Mouse (Mus musculus) MEL (cell line): ENCODE data around the gene Ppa1. TPM values are rescaled to one million over a fixed set of nuclear protein-coding genes. Genes with fewer than 3 reads are reported as not detected.

Experiments
- DNase-seq: peaks from one replicate; pipeline ENCODE4 v3.0.0; 2011; ENCODE audit warnings: low read depth, low spot score
- H3K27ac ChIP-seq: 2 replicates; pipeline ENCODE4 v1.5.1; 2012; ENCODE audit warnings: low read depth, mild to moderate bottlenecking, control low read depth, low read length, moderate library complexity; ENCODE audit not compliant: control insufficient read depth
- H3K27me3 ChIP-seq, 2 experiments: fragments of 150-350 bp in 1 of 2; sonication (generic) in 1 of 2; 2 replicates each; pipeline ENCODE4 v1.6.1; 2012; ENCODE audit warnings: low read length in 2 of 2, mild to moderate bottlenecking in 2 of 2, improper control_type of control experiment in 1 of 2, moderate library complexity in 1 of 2; ENCODE audit not compliant: insufficient read depth in 2 of 2, control insufficient read depth in 1 of 2
- H3K36me3 ChIP-seq, 2 experiments: 2 replicates each; pipeline ENCODE4 v1.6.1; 2012 to 2014; ENCODE audit warnings: low read length in 2 of 2, improper control_type of control experiment in 1 of 2, inconsistent platforms in 1 of 2, mild to moderate bottlenecking in 1 of 2; ENCODE audit not compliant: insufficient read depth in 2 of 2, control insufficient read depth in 1 of 2
- H3K4me1 ChIP-seq, 2 experiments: fragments of 150-350 bp in 1 of 2; sonication (generic) in 1 of 2; 2 replicates each; pipeline ENCODE4 v1.6.1; 2012; ENCODE audit warnings: low read length in 2 of 2, improper control_type of control experiment in 1 of 2, mild to moderate bottlenecking in 1 of 2; ENCODE audit not compliant: insufficient read depth in 2 of 2, control insufficient read depth in 1 of 2
- H3K4me3 ChIP-seq, 2 experiments: fragments of 150-350 bp in 1 of 2; sonication (generic) in 1 of 2; 2 replicates each; pipeline ENCODE4 v1.5.1; 2012; ENCODE audit warnings: low read depth in 2 of 2, low read length in 2 of 2, mild to moderate bottlenecking in 2 of 2, moderate library complexity in 2 of 2, control low read depth in 1 of 2, improper control_type of control experiment in 1 of 2; ENCODE audit not compliant: control insufficient read depth in 1 of 2, insufficient read depth in 1 of 2
- H3K79me2 ChIP-seq: 2 replicates; pipeline ENCODE4 v1.6.1; 2012; ENCODE audit warnings: mild to moderate bottlenecking, low read length, moderate library complexity; ENCODE audit not compliant: control insufficient read depth, poor library complexity, insufficient read depth
- H3K9ac ChIP-seq: 2 replicates; pipeline ENCODE4 v1.6.1; 2012; ENCODE audit warnings: low read depth, mild to moderate bottlenecking, control low read depth, low read length, moderate library complexity; ENCODE audit not compliant: control insufficient read depth, poor library complexity, severe bottlenecking
- H3K9me3 ChIP-seq: fragments of 150-350 bp; sonication (generic); replicated peaks from 2 replicates; pipeline ENCODE4 v1.6.1; 2012; ENCODE audit warnings: mild to moderate bottlenecking, low read length, improper control_type of control experiment, moderate library complexity; ENCODE audit not compliant: insufficient read depth
- BHLHE40 ChIP-seq: IDR thresholded peaks from 2 replicates; pipeline ENCODE4 v1.6.1; 2012; ENCODE audit warnings: low read depth, mild to moderate bottlenecking, inconsistent platforms, low read length, improper control_type of control experiment, borderline replicate concordance
- CHD1 ChIP-seq: IDR thresholded peaks from 2 replicates; pipeline ENCODE4 v1.6.1; 2012; ENCODE audit warnings: low read depth, mild to moderate bottlenecking, inconsistent platforms, low read length, improper control_type of control experiment
- CTCF ChIP-seq, 3 experiments: IDR thresholded peaks in 2 of 3; conservative IDR thresholded peaks in 1 of 3; 2 replicates each; pipeline ENCODE4 v1.5.1; 2011 to 2012; ENCODE audit warnings: low read length in 3 of 3, low read depth in 2 of 3, mild to moderate bottlenecking in 2 of 3, improper control_type of control experiment in 1 of 3, inconsistent platforms in 1 of 3, mixed read lengths in 1 of 3, moderate library complexity in 1 of 3; ENCODE audit not compliant: control insufficient read depth in 1 of 3, insufficient read depth in 1 of 3, poor library complexity in 1 of 3, severe bottlenecking in 1 of 3
- EP300 ChIP-seq, 2 experiments: IDR thresholded peaks; 2 replicates each; pipeline ENCODE4 v1.6.1; 2011; ENCODE audit warnings: improper control_type of control experiment in 2 of 2, low read length in 2 of 2, low read depth in 1 of 2, mild to moderate bottlenecking in 1 of 2
- GATA1 ChIP-seq: IDR thresholded peaks from 2 replicates; pipeline ENCODE4 v1.6.1; 2011; ENCODE audit warnings: low read depth, low read length, improper control_type of control experiment
- KAT2A ChIP-seq: conservative IDR thresholded peaks from 2 replicates; pipeline ENCODE4 v1.6.1; 2012; ENCODE audit warnings: low read depth, low read length, improper control_type of control experiment, inconsistent platforms
- MAFK ChIP-seq: IDR thresholded peaks from 2 replicates; pipeline ENCODE4 v1.6.1; 2011; ENCODE audit warnings: low read depth, mild to moderate bottlenecking, low read length, improper control_type of control experiment, borderline replicate concordance
- MAZ ChIP-seq: IDR thresholded peaks from 2 replicates; pipeline ENCODE4 v1.6.1; 2012; ENCODE audit warnings: low read depth, mild to moderate bottlenecking, inconsistent platforms, low read length, improper control_type of control experiment
- MEF2A ChIP-seq: IDR thresholded peaks from 2 replicates; pipeline ENCODE4 v1.6.1; 2014; ENCODE audit warnings: low read depth, mild to moderate bottlenecking, inconsistent platforms, low read length, improper control_type of control experiment; ENCODE audit not compliant: poor library complexity, insufficient replicate concordance, severe bottlenecking; ENCODE audit errors: extremely low read depth
- MYB ChIP-seq: IDR thresholded peaks from 2 replicates; pipeline ENCODE4 v1.6.1; 2011; ENCODE audit warnings: mild to moderate bottlenecking, low read depth, low read length, improper control_type of control experiment
- MYC ChIP-seq: IDR thresholded peaks from 2 replicates; pipeline ENCODE4 v1.6.1; 2011; ENCODE audit warnings: low read depth, mild to moderate bottlenecking, low read length, improper control_type of control experiment, moderate library complexity
- NELFE ChIP-seq: IDR thresholded peaks from 2 replicates; pipeline ENCODE4 v1.6.1; 2011; ENCODE audit warnings: low read depth, low read length, improper control_type of control experiment
- NRF1 ChIP-seq: IDR thresholded peaks from 2 replicates; pipeline ENCODE4 v1.6.1; 2014; ENCODE audit warnings: low read depth, mild to moderate bottlenecking, inconsistent platforms, low read length, improper control_type of control experiment, moderate library complexity; ENCODE audit not compliant: poor library complexity, insufficient read depth, severe bottlenecking
- POLR2A ChIP-seq, 2 experiments: IDR thresholded peaks; 2 replicates each; pipeline ENCODE4 v1.6.1; 2011 to 2012; ENCODE audit warnings: low read length in 2 of 2, mild to moderate bottlenecking in 2 of 2, control low read depth in 1 of 2, improper control_type of control experiment in 1 of 2, low read depth in 1 of 2, moderate library complexity in 1 of 2; ENCODE audit not compliant: control insufficient read depth in 1 of 2, insufficient read depth in 1 of 2, poor library complexity in 1 of 2
- POLR2AphosphoS5 ChIP-seq: IDR thresholded peaks from 2 replicates; pipeline ENCODE4 v1.6.1; 2012; ENCODE audit warnings: low read depth, borderline replicate concordance, mild to moderate bottlenecking, inconsistent platforms, low read length, moderate library complexity, mixed read lengths
- SIN3A ChIP-seq: IDR thresholded peaks from 2 replicates; pipeline ENCODE4 v1.6.1; 2012; ENCODE audit warnings: low read length, improper control_type of control experiment, inconsistent platforms
- TAL1 ChIP-seq: IDR thresholded peaks from 2 replicates; pipeline ENCODE4 v1.6.1; 2012; ENCODE audit warnings: mild to moderate bottlenecking, inconsistent platforms, low read length, moderate library complexity, mixed read lengths
- TBP ChIP-seq: IDR thresholded peaks from 2 replicates; pipeline ENCODE4 v1.8.0; 2011; ENCODE audit warnings: low read depth, low read length, improper control_type of control experiment
- TCF12 ChIP-seq: IDR thresholded peaks from 2 replicates; pipeline ENCODE4 v1.6.1; 2014; ENCODE audit warnings: low read depth, mild to moderate bottlenecking, inconsistent platforms, low read length, improper control_type of control experiment, moderate library complexity
- USF1 ChIP-seq: IDR thresholded peaks from 2 replicates; pipeline ENCODE4 v1.6.1; 2014; ENCODE audit warnings: low read depth, mild to moderate bottlenecking, inconsistent platforms, low read length, improper control_type of control experiment, moderate library complexity
- USF2 ChIP-seq, 2 experiments: IDR thresholded peaks; 2 replicates each; pipeline ENCODE4 v1.6.1; 2011 to 2012; ENCODE audit warnings: improper control_type of control experiment in 2 of 2, low read length in 2 of 2, borderline replicate concordance in 1 of 2, inconsistent platforms in 1 of 2, low read depth in 1 of 2, mild to moderate bottlenecking in 1 of 2; ENCODE audit not compliant: insufficient read depth in 1 of 2
- ZC3H11A ChIP-seq: IDR thresholded peaks from 2 replicates; pipeline ENCODE4 v1.6.1; 2012; ENCODE audit warnings: low read depth, mild to moderate bottlenecking, inconsistent platforms, low read length, improper control_type of control experiment
- polyA plus RNA-seq, 2 experiments: library from polyadenylated mRNA; stranded (reverse) in 1 of 2; unstranded in 1 of 2; fragments of >175 nt in 1 of 2; fragments of >200 nt in 1 of 2; gene quantifications; 2 replicates each; pipeline versions ENCODE4 v1.2.1 to v1.2.4; 2012; ENCODE audit warnings: low replicate concordance in 2 of 2, low read depth in 1 of 2; ENCODE audit not compliant: insufficient read length in 2 of 2, insufficient read depth in 1 of 2, missing spikeins in 1 of 2
- total RNA-seq: library from RNA; depleted of rRNA; stranded (reverse); fragments of 300-350 nt; gene quantifications from 2 replicates; pipeline ENCODE4 v1.2.3, GENCODE M21; 2012

Gene Ppa1
- total and polyA plus RNA-seq, 3 experiments: 197 to 201 TPM; not detected in 1

DNA sequence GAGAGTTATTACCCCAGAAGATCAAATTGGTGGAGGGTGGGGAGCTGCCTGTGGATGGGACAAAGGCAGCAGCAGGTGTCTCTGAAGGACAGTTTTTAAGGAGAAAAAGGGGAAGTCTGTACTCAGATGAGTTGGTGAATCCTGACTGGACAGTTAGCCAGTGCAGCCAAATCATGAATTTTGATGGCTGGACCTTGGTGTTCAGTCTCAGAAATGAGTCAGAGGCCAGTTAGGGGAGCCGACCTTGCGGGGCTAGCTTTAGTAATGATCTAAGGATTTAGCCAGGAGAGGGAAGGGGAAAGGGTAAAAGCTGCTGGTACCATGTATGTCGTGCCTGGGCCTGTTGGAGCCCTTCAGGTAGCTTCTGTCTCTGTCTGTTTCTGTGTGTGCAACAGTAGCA, 65.2 kb downstream of the Ppa1 start:
- no peak for TF ChIP-seq TCF12
- no peak for TF ChIP-seq EP300 (IDR thresholded peaks at IDR 0.05; ENCODE audit: low read depth in 1 of 2, low read length in 2 of 2)
- no peak for TF ChIP-seq USF2 (IDR thresholded peaks at IDR 0.05; ENCODE audit: borderline replicate concordance in 1 of 2, insufficient read depth in 1 of 2, low read depth in 1 of 2, low read length in 2 of 2)
- TF ChIP-seq KAT2A: no peak
- peaks cover 1 to 11% of the 10 kb centered on the region in 2 experiments for H3K4me1 ChIP-seq
- no peaks in the 10 kb centered on the region; the same call in 1 of the 2 replicates for H3K79me2 ChIP-seq
- H3K36me3 ChIP-seq: no peaks in the 10 kb centered on the region
- H3K27me3 ChIP-seq: no peaks in the 10 kb centered on the region
- no peak for DNase-seq
- no peak overlapping the region for H3K4me3 ChIP-seq
- H3K27ac ChIP-seq: no peak overlapping the region
- H3K9me3 ChIP-seq: no peaks in the 10 kb centered on the region
- no peak overlapping the region for H3K9ac ChIP-seq

DNA sequence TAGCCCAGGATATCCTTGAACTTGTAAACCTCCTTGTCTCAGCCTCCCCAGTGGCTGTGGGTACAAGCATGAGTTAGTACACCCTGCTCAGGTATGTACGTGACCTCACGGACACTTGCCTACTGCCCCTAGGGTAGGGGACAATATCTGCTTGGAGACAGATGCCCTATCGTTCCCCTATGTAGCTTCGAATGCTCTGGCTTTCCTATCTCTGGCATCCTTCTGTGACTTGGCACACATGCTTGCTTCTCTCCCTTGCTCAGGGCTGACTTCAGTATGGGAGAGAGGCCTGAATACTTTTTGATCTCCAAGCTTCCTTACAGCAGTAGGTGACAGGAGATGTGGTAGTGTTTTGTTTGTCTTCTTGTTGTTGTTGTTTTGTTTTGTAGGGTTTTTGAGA, 65.8 kb downstream of the Ppa1 start:
- Histone ChIP-seq H3K9me3 (no peaks in the 10 kb centered on the region), H3K4me1 (peaks cover 1 to 11% of the 10 kb centered on the region in 2 experiments), H3K27me3 (no peaks in the 10 kb centered on the region), H3K4me3 (no peak overlapping the region), H3K36me3 (no peaks in the 10 kb centered on the region), H3K79me2 (no peaks in the 10 kb centered on the region; the same call in 1 of the 2 replicates), H3K27ac (no peak overlapping the region), H3K9ac (no peak overlapping the region)
- TF ChIP-seq TCF12 (peak; percentile 83; the same call in 1 of the 2 replicates), BHLHE40 (no peak), GATA1 (peak; percentile 74), SIN3A (no peak), TAL1 (peak; percentile 74), ZC3H11A (no peak), EP300 (IDR thresholded peaks at IDR 0.05; ENCODE audit: low read depth in 1 of 2, low read length in 2 of 2) (peak; percentile 55 to 66), MAZ (no peak)
- DNase-seq: peak; percentile 60

DNA sequence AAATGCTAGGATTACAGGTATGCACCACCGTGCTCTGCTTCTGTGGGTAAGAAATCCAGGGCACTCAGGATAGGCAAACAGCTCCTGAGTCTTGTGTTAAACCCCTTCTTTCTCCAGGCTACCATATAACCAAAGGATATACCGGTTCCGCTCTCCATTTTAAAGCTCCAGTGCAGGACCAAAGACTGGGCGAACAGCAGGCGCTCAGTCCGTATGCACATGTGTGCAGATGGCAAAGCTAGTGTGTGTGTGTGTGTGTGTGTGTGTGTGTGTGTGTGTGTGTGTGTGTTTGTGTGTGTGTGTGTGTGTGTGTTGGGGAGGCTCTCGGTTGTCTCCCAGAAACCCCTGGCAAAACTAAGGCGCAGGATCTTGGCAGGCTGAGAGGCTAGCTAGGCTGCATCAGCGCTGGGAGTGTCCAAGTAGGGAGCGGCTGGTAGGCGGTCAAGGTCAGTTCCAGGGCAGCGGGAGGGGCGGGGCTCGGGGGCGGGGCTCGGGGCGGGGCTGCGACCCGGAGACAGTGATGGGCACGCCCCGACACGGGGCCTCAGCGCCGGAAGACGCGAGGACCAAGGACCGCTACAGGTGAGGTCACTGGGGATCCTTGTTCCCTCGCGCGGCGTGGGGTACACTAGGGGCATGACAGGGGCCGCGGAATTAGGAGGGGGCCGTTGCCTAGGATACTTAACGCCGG, 66.6 kb downstream of the Ppa1 start, which contains the start of gene Aifm2:
TSS of gene Aifm2 (plus strand) at position 493 of the 691 bp plus-strand sequence.
- DNase-seq: peak; percentile 64
- H3K27me3 ChIP-seq: no peaks in the 10 kb centered on the region
- peak within 1 kb of the TSS; percentile 61 for H3K9ac ChIP-seq
- TF ChIP-seq POLR2AphosphoS5: no peak
- no peak for TF ChIP-seq MYC
- TF ChIP-seq USF2 (IDR thresholded peaks at IDR 0.05; ENCODE audit: borderline replicate concordance in 1 of 2, insufficient read depth in 1 of 2, low read depth in 1 of 2, low read length in 2 of 2): no peak
- peak in 1 of 2 experiments; percentile 52; a peak in 1 of 4 replicates for TF ChIP-seq POLR2A (IDR thresholded peaks at IDR 0.05; ENCODE audit: control insufficient read depth in 1 of 2, insufficient read depth in 1 of 2, low read depth in 1 of 2, low read length in 2 of 2, poor library complexity in 1 of 2)
- no peak; the same call in 1 of the 2 replicates for TF ChIP-seq MAZ
- no peak for TF ChIP-seq MYB
- TF ChIP-seq TAL1: no peak
- no peak for TF ChIP-seq NRF1
- TF ChIP-seq CHD1: no peak
- TF ChIP-seq TBP: no peak
- no peak for TF ChIP-seq TCF12
- no peak for TF ChIP-seq USF1
- no peak for TF ChIP-seq MEF2A
- peak; percentile 35; the same call in 1 of the 2 replicates for TF ChIP-seq NELFE
- TF ChIP-seq MAFK: no peak
- no peak for TF ChIP-seq CTCF (IDR thresholded peaks at IDR 0.05 in 2 of 3, conservative IDR thresholded peaks at IDR 0.05 in 1 of 3; ENCODE audit: control insufficient read depth in 1 of 3, insufficient read depth in 1 of 3, low read depth in 2 of 3, low read length in 3 of 3, poor library complexity in 1 of 3, severe bottlenecking in 1 of 3)
- peak within 1 kb of the TSS; percentile 70 to 100 for H3K4me3 ChIP-seq
- H3K4me1 ChIP-seq: peaks cover 1 to 11% of the 10 kb centered on the region in 2 experiments
- no peaks in the 10 kb centered on the region for H3K9me3 ChIP-seq
- no peak within 1 kb of the TSS for H3K27ac ChIP-seq
- no peaks in the 10 kb centered on the region for H3K36me3 ChIP-seq
- H3K79me2 ChIP-seq: no peaks in the 10 kb centered on the region; the same call in 1 of the 2 replicates
